Mouse (Mus musculus) adipocyte (in vitro differentiated cells): Measurements from ENCODE around the gene Npas2.

Experiments
- DNase-seq: peaks from one replicate; pipeline ENCODE4 v3.0.0-alpha.2; 2016; ENCODE audit warnings: low spot score

The Npas2 gene

GRCm38 (mm10) chr1:39332456-39332855 is 138.9 kb downstream of the Npas2 start:
- no peak for DNase-seq

- no peak for DNase-seq
Observed at GRCm38 (mm10) chr1:39335561-39336196, 142.1 kb downstream of the Npas2 start.

- DNase-seq, result no peak
Observed at GRCm38 (mm10) chr1:39336788-39337187, 143.3 kb downstream of the Npas2 start.

DNA sequence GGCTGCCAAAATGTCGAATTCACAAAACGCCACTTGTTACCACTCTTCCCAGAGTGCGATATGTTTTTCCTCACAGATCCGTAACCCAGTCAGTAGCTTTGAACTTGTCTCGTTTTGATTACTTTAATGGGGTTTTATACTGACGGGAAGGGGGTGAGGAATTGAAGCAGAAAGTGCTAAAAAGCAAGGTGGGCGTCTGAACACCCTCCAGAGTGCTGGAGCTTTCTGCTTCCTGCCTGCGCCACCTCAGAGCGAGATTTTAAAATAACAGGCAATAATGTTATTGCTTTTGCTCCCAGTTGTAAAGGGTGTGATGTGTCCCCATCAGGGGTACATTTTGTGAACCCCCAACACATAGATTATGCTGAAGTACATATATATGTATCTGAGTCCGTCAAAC is 145.3 kb downstream of the Npas2 start:
- DNase-seq, result no peak

DNA sequence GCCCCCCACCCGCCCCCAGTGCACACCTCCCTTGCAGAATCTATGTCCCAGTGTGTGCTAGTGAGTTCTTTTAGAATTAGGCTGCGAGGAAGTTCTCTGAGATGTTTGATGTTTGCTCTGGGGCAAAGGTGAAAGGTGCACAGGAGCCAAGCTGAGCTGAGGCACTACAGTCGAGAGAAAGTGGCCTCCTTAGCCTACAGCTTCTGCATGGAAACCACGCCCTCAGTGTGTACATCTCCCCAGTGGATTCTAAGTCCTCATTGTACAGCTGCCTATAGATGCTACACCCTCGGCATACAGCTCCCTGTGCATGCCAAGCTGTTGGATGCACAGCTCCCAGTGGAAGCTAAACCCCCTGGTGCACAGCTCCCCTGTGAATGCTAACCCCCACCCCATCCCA is 145.9 kb downstream of the Npas2 start:
- DNase-seq, result no peak

DNA sequence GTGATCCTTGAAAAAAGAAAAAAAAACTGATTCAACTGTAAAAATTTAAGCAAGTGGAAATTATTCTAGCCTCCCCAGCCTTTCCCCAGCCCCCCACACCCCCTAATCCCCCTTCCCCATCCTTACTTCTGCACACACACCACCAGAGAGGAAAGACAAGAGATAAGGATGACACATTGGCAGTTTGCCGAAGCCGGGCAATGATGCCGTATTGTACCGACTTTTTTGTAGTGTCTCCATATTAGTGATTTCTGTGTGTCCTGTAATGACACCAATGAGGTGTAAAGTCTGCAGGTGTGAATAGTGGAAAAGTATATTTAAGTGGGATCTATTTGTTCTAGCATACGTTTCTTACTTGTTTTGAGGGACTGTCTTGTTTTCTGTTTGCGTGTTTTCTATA is 146.6 kb downstream of the Npas2 start:
- no peak for DNase-seq

GRCm38 (mm10) chr1:39340647-39341046 is 147.1 kb downstream of the Npas2 start:
- DNase-seq, result peak; percentile 76

- peak; percentile 49 for DNase-seq
Observed at GRCm38 (mm10) chr1:39341807-39342206, 148.3 kb downstream of the Npas2 start.

DNA sequence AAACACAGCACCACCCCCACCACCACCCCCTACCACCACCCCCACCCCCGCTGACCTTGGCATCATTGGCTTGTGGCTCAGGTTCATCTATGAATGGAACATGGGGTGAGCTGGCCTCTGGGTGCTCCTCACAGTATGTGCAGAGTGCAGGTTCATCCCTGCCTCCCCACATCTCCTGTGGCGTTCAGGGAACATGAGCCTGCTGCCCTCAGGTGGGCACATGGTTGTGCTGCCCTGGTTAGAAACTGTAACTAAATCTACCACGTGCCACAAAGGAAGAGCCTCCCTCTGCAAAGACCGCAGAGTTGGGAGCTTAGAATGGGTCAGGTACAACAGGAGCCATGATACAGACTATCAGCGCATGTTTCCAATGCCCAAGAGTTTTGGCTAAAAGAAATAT is 149.7 kb downstream of the Npas2 start:
- no peak for DNase-seq

DNA sequence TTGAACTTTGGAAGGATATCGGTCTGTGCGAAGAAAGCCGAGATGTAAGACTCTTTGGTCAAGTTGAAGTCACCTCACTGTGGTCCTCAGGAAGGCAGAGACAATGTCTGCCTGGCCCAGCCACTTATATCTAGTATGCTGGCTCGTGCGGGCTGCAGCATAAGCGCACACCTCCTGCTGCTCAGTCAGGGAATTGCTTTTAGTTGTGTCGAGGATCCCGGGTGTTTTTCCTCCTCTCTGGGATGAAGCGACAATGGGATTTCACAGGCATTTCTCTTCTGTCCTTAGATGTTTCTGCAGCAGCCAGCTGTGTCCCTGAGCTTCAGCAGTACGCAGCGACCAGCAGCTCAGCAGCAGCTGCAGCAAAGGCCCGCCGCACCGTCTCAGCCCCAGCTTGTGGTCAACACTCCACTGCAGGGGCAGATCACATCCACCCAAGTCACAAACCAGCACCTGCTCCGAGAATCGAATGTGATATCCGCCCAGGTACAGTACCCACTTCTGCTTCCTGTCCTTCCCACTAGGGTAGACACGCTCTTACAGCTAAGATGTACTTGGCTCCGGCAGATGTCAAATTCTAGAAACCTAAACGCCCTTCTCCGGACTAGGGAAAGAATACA is 151.6 kb downstream of the Npas2 start:
- DNase-seq, result no peak

- DNase-seq, result no peak
Observed at GRCm38 (mm10) chr1:39349001-39349400, 155.5 kb downstream of the Npas2 start.

DNA sequence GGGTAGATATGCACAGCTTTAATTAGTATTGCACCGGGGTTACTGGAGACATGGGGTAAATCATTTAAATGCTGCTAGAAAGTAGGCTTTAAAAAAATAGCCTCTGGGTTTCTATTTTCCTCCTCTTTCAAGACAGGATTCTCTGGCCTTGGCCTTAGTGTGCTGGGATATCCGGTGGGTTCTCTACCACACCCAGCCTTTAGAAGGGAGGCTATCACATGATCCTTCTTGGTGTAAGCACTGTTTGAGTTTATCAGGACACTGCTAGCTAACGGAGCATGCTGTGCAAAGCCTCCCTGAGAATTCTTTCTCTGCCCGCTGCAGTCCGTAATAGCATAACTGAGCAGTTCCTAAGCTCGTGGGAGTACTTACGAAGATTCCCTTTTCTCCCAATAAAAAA is 155.9 kb downstream of the Npas2 start:
- no peak for DNase-seq

DNA sequence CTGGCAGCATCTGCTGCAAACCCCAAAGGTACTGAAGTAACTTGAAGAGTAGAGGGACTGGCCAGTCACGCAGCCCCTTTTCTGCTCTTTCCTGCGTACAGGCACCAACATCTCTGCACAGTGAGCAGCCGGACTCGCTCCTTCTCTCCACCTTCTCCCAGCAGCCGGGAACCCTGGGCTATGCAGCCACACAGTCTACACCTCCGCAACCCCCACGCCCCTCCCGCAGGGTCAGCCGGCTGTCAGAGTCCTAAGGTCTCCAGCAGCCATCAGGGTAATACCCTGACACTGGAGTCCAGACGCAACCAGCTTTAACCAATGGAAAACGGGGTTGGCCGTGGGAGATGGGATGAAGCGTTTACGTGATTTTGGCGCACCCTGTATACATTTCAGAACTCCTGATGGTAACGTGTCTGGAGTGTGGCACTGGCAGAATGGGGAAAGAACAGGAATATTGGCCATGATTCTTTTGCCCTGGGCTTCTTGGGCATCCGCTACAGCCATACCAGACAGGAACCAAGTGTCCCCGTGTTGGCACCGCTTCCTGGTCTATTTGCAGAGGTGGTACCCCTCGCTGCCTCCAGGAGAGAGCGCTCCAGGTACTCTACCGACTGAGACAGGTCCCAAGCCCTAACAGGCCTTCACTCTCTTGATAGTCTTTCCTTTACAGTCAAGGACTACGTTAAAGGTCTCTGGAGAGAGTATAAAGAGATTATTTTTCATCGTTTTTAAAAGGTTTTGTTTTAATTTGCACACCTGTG is 168.4 kb downstream of the Npas2 start:
- DNase-seq, result no peak

DNA sequence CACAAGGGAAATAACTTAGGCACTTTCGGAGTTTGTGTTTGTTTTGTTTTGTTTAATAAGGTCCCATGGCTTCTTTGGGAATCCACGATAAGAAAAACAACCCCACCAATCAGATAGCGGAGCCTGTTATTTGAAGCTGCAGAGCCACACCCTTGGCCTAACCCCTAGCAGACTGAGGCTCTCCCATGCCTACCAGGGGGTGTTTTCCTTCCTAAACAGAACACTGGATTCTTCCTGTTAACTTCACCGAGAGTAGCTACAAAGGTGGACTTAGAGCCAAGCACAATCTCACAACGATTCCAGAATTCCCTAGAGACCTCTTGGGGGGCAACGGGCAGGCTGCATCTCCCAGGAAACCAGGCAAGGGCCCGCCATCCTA is 169.0 kb downstream of the Npas2 start:
- DNase-seq, result no peak

DNA sequence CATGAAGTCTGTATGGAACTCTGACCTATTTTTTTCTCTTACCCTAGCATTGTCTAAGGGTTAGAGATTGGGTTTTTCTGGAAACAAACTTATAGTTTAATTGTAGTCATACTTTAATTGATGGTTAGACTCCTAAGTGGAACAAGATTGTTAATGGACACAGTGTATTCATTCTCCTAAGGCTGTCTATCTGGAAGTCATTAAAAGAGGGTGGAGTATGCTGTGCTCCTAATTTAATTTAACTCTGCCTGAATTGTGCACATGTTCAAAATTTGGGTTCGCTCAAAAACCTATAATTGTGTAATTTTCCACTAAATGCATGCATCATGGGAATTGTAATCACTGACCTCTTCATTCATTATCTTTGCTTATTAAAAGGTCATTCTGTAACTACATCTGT is 172.0 kb downstream of the Npas2 start:
- DNase-seq, result no peak

GRCm38 (mm10) chr1:39367045-39367444 is 173.5 kb downstream of the Npas2 start:
- no peak for DNase-seq

DNA sequence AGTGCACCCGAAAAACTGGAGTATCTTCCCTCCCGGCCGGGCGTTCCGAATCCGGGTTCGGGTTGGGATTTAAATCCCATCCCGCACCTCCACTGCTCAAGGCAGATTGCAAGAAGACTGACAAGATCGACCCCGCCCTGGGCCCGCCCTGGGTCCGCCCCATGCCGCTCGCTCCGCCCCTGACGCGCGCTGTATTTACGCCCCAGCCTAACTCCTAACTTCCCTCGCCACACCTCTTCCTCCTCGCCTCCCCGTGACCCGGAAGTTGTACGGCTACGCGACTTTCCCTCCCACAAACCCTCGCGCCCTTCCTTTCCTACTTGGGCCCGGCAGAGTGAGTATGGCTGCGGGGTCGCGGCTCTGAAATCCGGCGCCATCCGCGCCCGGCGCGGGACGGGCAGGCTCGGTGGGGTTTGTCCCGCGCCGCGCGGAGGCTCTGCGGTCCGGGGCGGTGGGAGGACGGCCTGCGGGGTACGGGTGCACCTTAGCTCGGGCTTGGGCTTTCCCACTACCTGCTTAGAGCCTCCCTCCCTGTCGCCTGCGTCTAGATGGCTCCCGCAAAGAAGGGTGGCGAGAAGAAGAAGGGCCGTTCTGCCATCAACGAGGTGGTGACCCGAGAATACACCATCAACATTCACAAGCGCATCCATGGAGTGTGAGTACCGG is 174.2 kb downstream of the Npas2 start, which contains the start of gene Rpl31:
Rpl31 (plus strand) TSS at position 242 of the 666 bp plus-strand sequence.
- DNase-seq, result peak; percentile 94

- peak; percentile 39 for DNase-seq
Observed at GRCm38 (mm10) chr1:39368267-39368841, 174.8 kb downstream of the Npas2 start.

DNA sequence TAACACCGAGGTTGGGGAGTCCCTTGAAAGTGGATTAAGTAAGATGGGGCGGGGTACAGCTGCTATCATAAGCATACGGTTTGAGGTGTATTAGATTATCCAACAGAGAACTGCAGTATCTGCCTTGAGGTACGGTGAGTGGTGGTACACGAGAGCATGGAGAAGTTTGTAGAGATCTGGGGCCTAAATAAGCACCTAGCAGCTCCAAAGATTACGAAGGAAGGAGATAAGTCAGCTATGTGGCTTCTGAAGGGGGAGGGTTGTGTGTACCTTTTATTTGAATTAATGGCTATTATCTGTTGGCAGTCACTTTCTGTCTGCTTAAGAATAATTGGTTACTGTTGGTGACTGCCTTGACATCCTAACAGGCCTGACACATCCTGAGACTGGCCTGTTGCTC is 176.9 kb downstream of the Npas2 start:
- DNase-seq, result no peak

DNA sequence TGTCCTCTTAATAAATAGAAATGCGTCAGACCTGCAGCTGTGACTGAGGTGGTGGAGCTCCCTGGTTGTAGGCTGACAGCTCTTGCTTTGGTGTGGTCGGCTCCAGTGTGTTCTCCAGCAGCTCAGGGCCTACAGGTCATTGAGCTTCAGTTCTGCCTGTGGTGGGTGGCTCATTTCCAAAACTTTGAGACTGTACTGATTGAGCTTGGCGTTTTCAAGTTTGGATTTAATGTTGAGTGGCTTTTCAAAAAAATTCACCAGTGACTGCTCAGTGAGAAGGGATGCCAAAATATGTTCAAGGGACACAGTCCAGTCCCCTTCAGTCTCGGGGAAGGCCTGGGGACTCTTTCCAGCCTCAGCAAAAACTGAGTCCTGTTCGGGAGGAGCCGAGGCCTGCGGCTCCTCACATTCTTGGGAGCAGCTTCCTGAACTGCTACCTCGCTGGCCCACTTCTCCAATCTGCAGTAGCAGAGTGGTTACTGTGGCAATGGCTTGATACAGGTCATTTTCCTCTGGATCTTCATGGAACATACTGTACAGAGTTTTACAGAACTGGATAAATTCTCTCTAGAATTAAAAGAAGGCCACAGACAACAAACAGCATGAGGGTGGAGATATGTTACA is 178.8 kb downstream of the Npas2 start:
- no peak for DNase-seq

DNA sequence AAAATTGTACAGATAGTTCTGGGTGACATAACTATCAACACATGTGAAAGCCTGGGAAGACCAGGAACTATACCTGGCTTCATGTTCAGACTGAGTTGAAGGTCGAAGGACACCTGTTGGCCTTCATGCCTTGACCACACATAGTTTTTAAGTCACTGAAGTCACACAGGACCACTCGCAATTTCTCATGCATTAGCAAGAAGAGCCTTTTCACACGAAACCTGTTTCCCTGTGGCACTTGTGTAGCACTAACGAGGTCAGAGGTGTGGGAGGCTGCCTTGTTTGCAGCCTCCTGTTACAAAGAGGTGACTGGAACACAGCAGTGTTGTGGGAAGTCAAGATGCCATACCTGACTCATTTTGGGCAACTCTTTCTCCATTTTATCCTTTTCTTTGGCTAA is 179.8 kb downstream of the Npas2 start:
- DNase-seq, result no peak

DNA sequence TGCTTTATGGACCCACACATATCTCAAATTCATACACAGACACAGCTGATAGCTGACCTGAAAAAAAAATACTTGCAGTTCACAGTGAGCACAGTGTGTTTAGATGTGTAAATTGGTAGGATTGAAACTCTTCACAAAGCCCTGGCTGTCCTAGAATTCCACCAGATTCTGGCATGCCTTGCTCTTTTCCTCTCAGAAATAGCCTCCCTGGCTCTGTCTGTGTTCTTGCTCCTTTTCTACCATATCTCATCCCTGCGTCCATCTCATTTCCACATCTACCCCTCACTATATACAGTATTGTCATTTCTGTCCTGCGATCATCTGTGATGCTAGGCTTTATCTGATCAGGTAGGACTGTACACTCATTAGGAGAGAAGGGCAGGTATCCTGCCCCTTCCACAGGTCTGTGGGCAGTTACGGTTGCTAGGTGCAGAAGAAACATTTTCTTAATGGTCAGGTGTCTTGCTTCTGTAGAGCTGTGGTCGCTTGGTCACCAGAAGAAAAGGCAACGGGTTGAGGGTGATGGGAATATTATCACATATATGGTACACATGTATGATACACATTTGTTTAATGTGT is 180.8 kb downstream of the Npas2 start:
- no peak for DNase-seq
